Mouse (Mus musculus) 3T3-L1 (cell line): ENCODE results near the gene A26c2.

Experiments used
- DNase-seq: peaks from one replicate; pipeline ENCODE4 v3.0.0-alpha.2; 2015; ENCODE audit warnings: low read depth, low spot score

The A26c2 gene

GRCm38 (mm10) chr7:62823573-62823972 is at the start of gene A26c2:
TSS of gene A26c2 (minus strand) at chr7:62823673.
- no peak for DNase-seq

GRCm38 (mm10) chr7:62851471-62851870 is 28.0 kb upstream of the A26c2 start:
- DNase-seq = no peak
